Mouse (Mus musculus) inflammation-experienced regulatory T-cells (primary cell): ENCODE results near the gene Ctso. TPM values are rescaled to one million over a fixed set of nuclear protein-coding genes. Genes with fewer than 3 reads are reported as not detected.

Experiments
- polyA plus RNA-seq, 2 experiments: library from polyadenylated mRNA; unstranded; fragments of 100-300 nt; shearing (Covaris generic); gene quantifications; one replicate each; pipeline ENCODE4 v1.2.1; 2017

The Ctso gene
- 10 to 100 TPM; 53.9 to 60.2 TPM for polyA plus RNA-seq

DNA sequence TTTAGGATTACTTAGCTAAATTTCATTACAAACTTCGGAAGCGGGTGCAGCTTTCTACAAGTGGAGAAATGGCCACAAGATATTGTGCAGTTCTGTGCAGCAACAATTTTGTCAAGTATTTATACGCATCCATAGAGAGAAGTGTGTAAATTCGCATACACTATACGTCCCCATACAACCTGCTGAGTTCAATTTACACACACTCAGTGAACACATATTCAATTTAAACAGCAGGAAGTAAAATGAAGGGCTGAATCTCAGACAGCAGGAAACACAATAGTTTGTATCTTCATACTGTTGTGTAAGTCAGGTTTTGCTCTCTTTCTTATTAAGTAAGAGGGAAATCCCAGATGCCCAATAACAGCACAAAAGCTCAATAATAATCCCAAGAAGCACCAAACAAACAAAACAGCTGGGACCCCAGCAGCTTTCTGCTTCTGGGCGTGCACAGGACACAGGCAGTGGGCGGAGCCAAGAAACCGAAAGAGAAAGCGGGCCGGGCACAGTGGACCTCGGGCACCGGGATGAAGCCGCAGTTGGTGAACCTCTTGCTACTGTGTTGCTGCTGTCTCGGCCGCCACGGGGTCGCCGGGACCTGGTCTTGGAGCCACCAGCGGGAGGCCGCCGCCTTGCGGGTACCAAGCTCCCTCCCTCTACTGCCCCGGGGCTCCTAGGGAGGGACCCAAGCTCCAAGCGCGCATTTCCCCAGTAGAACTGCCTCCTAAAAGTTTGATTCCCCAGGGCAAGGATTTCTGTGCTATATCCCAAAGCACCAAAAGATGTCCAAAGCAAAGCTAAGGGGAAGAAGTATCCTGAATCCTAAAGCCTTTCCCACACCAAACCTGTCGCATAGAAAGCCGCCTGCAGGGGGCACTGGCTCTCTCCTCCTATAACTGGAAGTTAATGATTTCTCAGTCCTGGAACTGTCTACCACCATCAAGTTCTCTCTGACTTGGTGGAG lies at the start of gene Ctso:
Gene Ctso, plus strand, starts transcription at position 461 of the 961 bp plus-strand sequence.

DNA sequence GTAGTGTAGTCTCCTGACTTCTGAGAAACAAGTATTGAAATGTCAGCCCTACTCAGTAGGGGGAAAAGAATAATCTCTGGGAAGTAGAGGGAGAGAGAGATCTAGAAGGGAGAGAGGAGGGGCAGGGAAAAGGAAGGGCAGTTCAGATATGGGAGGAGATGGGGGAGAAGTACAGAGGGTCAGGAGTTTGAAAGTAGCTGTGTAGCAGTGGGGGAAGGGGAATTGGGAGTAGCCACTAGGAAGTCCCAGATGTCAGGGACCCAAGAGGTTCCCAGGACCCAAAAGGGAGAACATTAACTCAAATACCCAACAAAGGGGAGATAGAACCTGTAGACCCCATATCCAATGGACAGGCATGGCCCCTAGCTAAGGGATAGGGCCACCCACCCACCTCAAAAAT lies 43.7 kb downstream of the Ctso start, which contains the start of gene Tdo2:
Gene Tdo2, minus strand, starts transcription at position 101 of the 400 bp plus-strand sequence.

DNA sequence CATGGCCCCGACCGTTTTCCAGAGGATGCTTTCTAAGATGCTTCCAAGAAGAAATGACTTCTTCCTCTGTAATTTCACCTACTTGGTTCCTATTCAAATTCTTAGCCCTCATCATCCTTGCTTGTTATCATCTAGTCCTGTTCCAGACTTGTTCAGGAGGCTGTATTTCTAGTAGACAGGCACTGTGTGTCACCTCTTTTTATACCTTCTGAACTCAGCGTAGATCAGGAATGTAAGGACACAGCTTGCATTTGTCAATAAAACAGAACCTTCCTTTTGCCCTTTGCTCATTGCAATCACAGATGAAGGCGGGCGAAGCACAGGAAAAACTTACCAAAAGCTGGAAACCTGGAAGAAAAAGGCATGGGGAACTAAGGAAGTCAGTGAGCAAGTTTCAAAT lies 49.6 kb downstream of the Ctso start, which contains the start of gene Asic5:
Gene Asic5, plus strand, starts transcription at position 301 of the 400 bp plus-strand sequence.

Other genes starting within 250 kb of the Ctso start
- gene Tdo2, start 43.6 kb downstream of the Ctso start, polyA plus RNA-seq = under 1 TPM; 0.12 to 0.84 TPM
- gene Asic5, start 49.7 kb downstream of the Ctso start, polyA plus RNA-seq = not detected
- 1 to 10 TPM; 2.4 to 2.9 TPM for gene Gucy1b1, start 142.1 kb downstream of the Ctso start, polyA plus RNA-seq
- gene Gucy1a1, start 213.2 kb downstream of the Ctso start, polyA plus RNA-seq = 10 to 100 TPM; 11.4 to 13.4 TPM